Mouse (Mus musculus): ENCODE measurements around the gene Bcl2l12. TPM values are rescaled to one million over a fixed set of nuclear protein-coding genes. Genes with fewer than 3 reads are reported as not detected.

Gene Bcl2l12
- polyA plus RNA-seq, 1 experiment from 2014 or later: 23.0 TPM

DNA sequence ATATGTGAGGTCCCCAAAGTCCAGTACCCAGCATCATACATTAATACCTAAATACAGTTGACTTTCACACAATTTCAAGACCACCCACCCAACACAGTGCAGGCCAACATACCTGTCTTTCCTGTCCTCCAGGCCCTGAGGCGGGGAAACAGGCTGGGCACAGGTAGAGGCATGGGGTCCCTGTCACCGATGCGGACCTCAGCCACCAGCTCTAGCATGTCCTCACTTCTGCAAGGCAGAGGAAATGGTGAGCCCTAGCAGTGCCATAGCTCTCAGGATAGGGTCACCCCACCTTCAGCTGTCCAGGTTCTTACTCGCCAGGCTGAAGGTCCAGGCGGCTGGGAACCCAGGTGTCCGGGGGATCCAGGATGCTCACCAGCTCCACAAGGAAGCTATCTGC, 13.5 kb upstream of the Bcl2l12 start:
- Histone ChIP-seq H3K4me3 (ENCODE audit: low read depth, low read length) (no peak overlapping the region), H3K27me3 (ENCODE audit: control insufficient read depth, insufficient read depth, low read length) (no peaks in the 10 kb centered on the region), H3K9ac (ENCODE audit: low read length) (no peak overlapping the region), H3K9me3 (ENCODE audit: control insufficient read depth, low read length) (no peaks in the 10 kb centered on the region), H3K4me2 (replicated peaks; ENCODE audit: low read depth) (no peak overlapping the region), H3K4me1 (replicated peaks; ENCODE audit: control insufficient read depth, insufficient read depth) (no peaks in the 10 kb centered on the region), H3K27ac (replicated peaks) (no peak overlapping the region), H3K36me3 (ENCODE audit: control insufficient read depth, insufficient read depth, low read length) (peaks cover 25% of the 10 kb centered on the region)
- no peak for ATAC-seq (ENCODE audit: low FRiP score, low TSS enrichment)
- no peak for TF ChIP-seq EP300 (optimal IDR thresholded peaks at IDR 0.05)
- TF ChIP-seq CTCF (IDR thresholded peaks at IDR 0.05; ENCODE audit: low read depth): no peak
- DNase-seq (ENCODE audit: low spot score): no peak
- WGBS: 92% methylated on average over 6 of the region's 6 CpGs

GRCm38 (mm10) chr7:45008411-45008810, 9.9 kb upstream of the Bcl2l12 start:
- DNase-seq (ENCODE audit: low spot score): no peak
- no peak for TF ChIP-seq CTCF (IDR thresholded peaks at IDR 0.05; ENCODE audit: low read depth)
- TF ChIP-seq EP300 (optimal IDR thresholded peaks at IDR 0.05): no peak
- whole genome bisulfite sequencing: 88% methylated on average over 19 of the region's 19 CpGs
- ATAC-seq (ENCODE audit: low FRiP score, low TSS enrichment): no peak
- no peaks in the 10 kb centered on the region for H3K9me3 ChIP-seq (ENCODE audit: control insufficient read depth, low read length)
- peaks cover 46% of the 10 kb centered on the region for H3K36me3 ChIP-seq (ENCODE audit: control insufficient read depth, insufficient read depth, low read length)
- no peaks in the 10 kb centered on the region for H3K27me3 ChIP-seq (ENCODE audit: control insufficient read depth, insufficient read depth, low read length)
- no peak overlapping the region for H3K27ac ChIP-seq (replicated peaks)
- no peak overlapping the region for H3K9ac ChIP-seq (ENCODE audit: low read length)
- H3K4me1 ChIP-seq (replicated peaks; ENCODE audit: control insufficient read depth, insufficient read depth): no peaks in the 10 kb centered on the region
- H3K4me2 ChIP-seq (replicated peaks; ENCODE audit: low read depth): no peak overlapping the region
- no peak overlapping the region for H3K4me3 ChIP-seq (ENCODE audit: low read depth, low read length)

DNA sequence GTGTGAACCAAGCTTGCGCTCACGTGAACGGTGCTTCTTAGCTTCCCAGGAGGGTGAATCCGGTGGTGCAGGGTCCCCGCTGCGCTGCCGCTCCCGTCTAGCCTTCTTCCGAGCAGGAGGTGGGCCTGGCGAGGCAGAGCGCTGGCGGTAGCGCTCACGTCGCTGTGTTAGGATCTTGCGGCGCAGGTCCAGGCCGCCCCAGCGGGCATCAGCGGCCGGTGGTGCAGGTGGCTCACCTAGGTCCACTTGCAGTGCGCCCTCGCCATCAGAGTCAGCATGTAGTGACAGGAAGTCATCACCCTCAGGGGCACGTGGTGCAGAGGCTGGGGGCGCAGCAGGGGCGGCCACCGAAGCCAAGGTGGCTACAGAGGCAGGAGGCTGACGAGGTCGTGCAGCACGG, 9.3 kb upstream of the Bcl2l12 start:
- Histone ChIP-seq H3K4me1 (replicated peaks; ENCODE audit: control insufficient read depth, insufficient read depth) (no peaks in the 10 kb centered on the region), H3K9ac (ENCODE audit: low read length) (no peak overlapping the region), H3K36me3 (ENCODE audit: control insufficient read depth, insufficient read depth, low read length) (peaks cover 52% of the 10 kb centered on the region), H3K27ac (replicated peaks) (no peak overlapping the region), H3K27me3 (ENCODE audit: control insufficient read depth, insufficient read depth, low read length) (no peaks in the 10 kb centered on the region), H3K9me3 (ENCODE audit: control insufficient read depth, low read length) (no peaks in the 10 kb centered on the region), H3K4me2 (replicated peaks; ENCODE audit: low read depth) (no peak overlapping the region), H3K4me3 (ENCODE audit: low read depth, low read length) (no peak overlapping the region)
- TF ChIP-seq CTCF (IDR thresholded peaks at IDR 0.05; ENCODE audit: low read depth): no peak
- TF ChIP-seq EP300 (optimal IDR thresholded peaks at IDR 0.05): no peak
- ATAC-seq (ENCODE audit: low FRiP score, low TSS enrichment) (no peak), DNase-seq (ENCODE audit: low spot score) (no peak)
- 93% methylated on average over 30 of the region's 30 CpGs for WGBS

- DNase-seq (ENCODE audit: low spot score) (no peak), ATAC-seq (ENCODE audit: low FRiP score, low TSS enrichment) (no peak)
- Histone ChIP-seq H3K4me3 (ENCODE audit: low read depth, low read length) (no peak overlapping the region), H3K4me2 (replicated peaks; ENCODE audit: low read depth) (no peak overlapping the region), H3K4me1 (replicated peaks; ENCODE audit: control insufficient read depth, insufficient read depth) (no peaks in the 10 kb centered on the region), H3K9ac (ENCODE audit: low read length) (no peak overlapping the region), H3K27me3 (ENCODE audit: control insufficient read depth, insufficient read depth, low read length) (no peaks in the 10 kb centered on the region), H3K9me3 (ENCODE audit: control insufficient read depth, low read length) (no peaks in the 10 kb centered on the region), H3K27ac (replicated peaks) (no peak overlapping the region), H3K36me3 (ENCODE audit: control insufficient read depth, insufficient read depth, low read length) (peaks cover 54% of the 10 kb centered on the region)
- no peak for TF ChIP-seq EP300 (optimal IDR thresholded peaks at IDR 0.05)
- TF ChIP-seq CTCF (IDR thresholded peaks at IDR 0.05; ENCODE audit: low read depth): no peak
- WGBS: 93% methylated on average over 29 of the region's 29 CpGs
Observed at GRCm38 (mm10) chr7:45007141-45007540, 8.6 kb upstream of the Bcl2l12 start.

- H3K4me3 ChIP-seq (ENCODE audit: low read depth, low read length): no peak overlapping the region
- H3K4me2 ChIP-seq (replicated peaks; ENCODE audit: low read depth): no peak overlapping the region
- H3K27ac ChIP-seq (replicated peaks): no peak overlapping the region
- H3K9me3 ChIP-seq (ENCODE audit: control insufficient read depth, low read length): no peaks in the 10 kb centered on the region
- peaks cover 57% of the 10 kb centered on the region for H3K36me3 ChIP-seq (ENCODE audit: control insufficient read depth, insufficient read depth, low read length)
- TF ChIP-seq EP300 (optimal IDR thresholded peaks at IDR 0.05) (no peak), CTCF (IDR thresholded peaks at IDR 0.05; ENCODE audit: low read depth) (no peak)
- no peak overlapping the region for H3K9ac ChIP-seq (ENCODE audit: low read length)
- H3K27me3 ChIP-seq (ENCODE audit: control insufficient read depth, insufficient read depth, low read length): no peaks in the 10 kb centered on the region
- H3K4me1 ChIP-seq (replicated peaks; ENCODE audit: control insufficient read depth, insufficient read depth): no peaks in the 10 kb centered on the region
- 92% methylated on average over 12 of the region's 12 CpGs for WGBS
- DNase-seq (ENCODE audit: low spot score): no peak
- ATAC-seq (ENCODE audit: low FRiP score, low TSS enrichment): no peak
Observed at GRCm38 (mm10) chr7:45006503-45006902, 8.0 kb upstream of the Bcl2l12 start.

- H3K36me3 ChIP-seq (ENCODE audit: control insufficient read depth, insufficient read depth, low read length): peaks cover 61% of the 10 kb centered on the region
- TF ChIP-seq EP300 (optimal IDR thresholded peaks at IDR 0.05) (no peak), CTCF (IDR thresholded peaks at IDR 0.05; ENCODE audit: low read depth) (no peak)
- H3K9ac ChIP-seq (ENCODE audit: low read length): no peak overlapping the region
- DNase-seq (ENCODE audit: low spot score) (no peak), ATAC-seq (ENCODE audit: low FRiP score, low TSS enrichment) (no peak)
- no peak overlapping the region for H3K27ac ChIP-seq (replicated peaks)
- H3K4me2 ChIP-seq (replicated peaks; ENCODE audit: low read depth): no peak overlapping the region
- no peaks in the 10 kb centered on the region for H3K27me3 ChIP-seq (ENCODE audit: control insufficient read depth, insufficient read depth, low read length)
- no peaks in the 10 kb centered on the region for H3K4me1 ChIP-seq (replicated peaks; ENCODE audit: control insufficient read depth, insufficient read depth)
- H3K9me3 ChIP-seq (ENCODE audit: control insufficient read depth, low read length): no peaks in the 10 kb centered on the region
- 93% methylated on average over 6 of the region's 6 CpGs for WGBS
- no peak overlapping the region for H3K4me3 ChIP-seq (ENCODE audit: low read depth, low read length)
Observed at GRCm38 (mm10) chr7:45005321-45005992, 6.9 kb upstream of the Bcl2l12 start.
